Mouse (Mus musculus): ENCODE measurements around the gene Adat2.

The Adat2 gene

DNA sequence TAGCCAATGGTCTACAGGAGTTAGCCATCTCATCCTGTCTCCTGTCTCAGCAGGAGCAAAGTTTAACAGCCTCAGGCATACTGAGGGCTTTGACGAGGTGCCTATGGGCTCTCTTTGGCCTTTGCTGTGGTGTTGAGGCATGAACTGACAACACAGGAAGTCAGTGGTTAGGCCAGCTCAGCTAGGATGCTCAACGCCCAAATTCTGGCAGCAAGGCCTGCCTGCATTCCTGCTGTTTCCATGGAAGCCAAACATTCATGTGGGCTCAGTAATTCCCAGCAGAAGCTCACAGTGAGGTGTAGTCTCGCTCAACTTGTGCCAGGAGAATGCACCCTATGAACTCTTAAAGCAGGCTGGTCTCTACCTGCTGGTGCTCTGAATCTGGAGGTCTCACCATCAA lies 43.4 kb downstream of the Adat2 start:
- DNase-seq (ENCODE audit: low spot score in 2 of 2), result no peak

DNA sequence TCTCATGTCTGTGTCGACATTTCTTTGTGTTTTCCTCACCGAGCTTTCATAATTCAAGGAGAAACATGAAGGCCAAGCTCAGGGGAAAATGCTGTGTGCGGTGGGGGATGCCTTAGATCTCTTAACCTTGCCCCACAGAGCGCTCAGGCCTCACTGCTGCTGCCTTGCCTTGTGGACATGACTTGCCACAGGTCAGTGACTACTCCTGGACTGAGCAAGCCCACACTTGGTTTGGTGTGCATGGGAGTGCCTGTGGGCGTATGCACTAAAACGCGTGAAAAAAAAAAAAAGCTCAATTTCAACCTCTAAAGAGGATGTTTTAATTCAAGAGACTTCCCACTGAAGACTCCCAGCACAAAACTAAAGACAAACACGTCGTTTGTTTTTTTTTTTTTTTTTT lies 44.2 kb downstream of the Adat2 start:
- DNase-seq (ENCODE audit: low spot score in 2 of 2), result no peak

DNA sequence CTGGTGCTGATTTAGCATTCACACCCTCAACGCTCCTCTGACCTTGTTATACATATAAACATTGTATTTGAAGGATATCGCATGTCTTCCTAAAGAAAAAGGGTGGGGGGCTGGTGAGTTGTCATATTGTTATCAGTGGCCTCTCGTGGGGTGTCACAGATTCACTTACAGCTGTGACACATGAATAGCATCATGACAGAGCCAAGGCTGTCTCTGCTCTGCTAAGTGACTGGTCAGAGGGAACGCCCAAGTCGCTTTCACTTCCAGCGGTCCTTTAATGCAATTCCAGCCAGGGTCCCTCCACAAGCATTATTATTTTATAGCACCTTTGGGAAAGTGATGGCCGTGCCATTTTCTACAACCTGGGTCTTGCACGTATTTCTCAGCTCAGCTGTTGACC lies 44.8 kb downstream of the Adat2 start:
- no peak for DNase-seq (ENCODE audit: low spot score in 2 of 2)

DNA sequence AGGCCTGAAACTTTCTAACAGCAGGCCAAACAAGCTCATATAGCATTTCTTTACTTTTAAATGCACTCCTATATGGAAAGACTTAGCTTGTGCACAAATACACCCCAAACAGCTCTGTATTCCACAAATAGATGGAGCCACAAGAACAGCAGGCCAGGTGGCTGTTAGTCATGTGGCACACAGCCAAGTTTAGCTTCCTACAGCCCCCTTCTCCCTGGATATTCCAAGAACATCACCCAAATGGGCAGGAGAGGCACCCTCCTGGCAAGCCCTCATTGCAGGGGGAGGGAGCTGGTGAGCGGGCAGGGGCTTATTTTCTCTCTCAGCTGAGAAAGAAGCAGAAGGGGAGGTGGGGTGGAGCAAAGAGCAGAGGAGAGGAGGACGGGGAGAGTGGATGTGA lies 48.2 kb downstream of the Adat2 start:
- peak in 1 of 2 experiments; percentile 23 for DNase-seq (ENCODE audit: low spot score in 2 of 2)

Measured in frontal cortex, postnatal 25 days (tissue).